Mouse (Mus musculus): ENCODE measurements around the gene Aplf. TPM values are rescaled to one million over a fixed set of nuclear protein-coding genes. Genes with fewer than 3 reads are reported as not detected.
"Not testable (repeated sequence)": the region's sequence is repeated elsewhere in the genome, so short reads cannot be mapped to it uniquely, and the experiment has no call there.

Aplf gene
- polyA plus RNA-seq, 1 experiment from 2014 or later = 13.6 TPM

DNA sequence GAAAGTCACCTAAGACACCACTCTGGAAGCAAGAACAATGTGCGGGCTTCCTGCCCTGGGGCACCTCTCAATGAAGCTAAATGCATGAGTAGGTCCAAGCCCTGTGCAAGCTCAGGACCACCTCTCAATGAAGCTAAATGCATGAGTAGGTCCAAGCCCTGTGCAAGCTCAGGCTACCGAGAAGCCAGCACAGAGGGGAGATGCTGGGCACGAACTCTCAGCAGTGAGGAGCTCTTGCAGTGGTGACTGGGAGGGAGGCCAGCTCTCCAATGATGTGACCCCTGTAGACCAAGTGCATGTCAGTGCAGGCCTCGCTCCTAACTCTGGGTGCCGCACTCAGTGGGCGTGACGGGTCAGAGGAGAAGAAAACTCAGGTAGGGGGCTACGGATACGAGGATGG lies 19.3 kb downstream of the Aplf start:
- Histone ChIP-seq H3K27ac (ENCODE audit: low read length) (no peak overlapping the region), H3K4me2 (ENCODE audit: low read length) (no peak overlapping the region), H3K36me3 (ENCODE audit: control insufficient read depth, insufficient read depth) (0 out of 2 replicates have a peak, but pooled peaks cover 2% of the 10 kb centered on the region), H3K9me3 (ENCODE audit: control insufficient read depth, low read length) (no peaks in the 10 kb centered on the region), H3K4me1 (replicated peaks; ENCODE audit: control insufficient read depth, insufficient read depth, low read length) (no peaks in the 10 kb centered on the region), H3K27me3 (replicated peaks; ENCODE audit: control insufficient read depth, insufficient read depth, low read length) (no peaks in the 10 kb centered on the region), H3K4me3 (replicated peaks; ENCODE audit: low read length) (no peak overlapping the region), H3K9ac (replicated peaks; ENCODE audit: low read depth, low read length) (no peak overlapping the region)
- ATAC-seq = no peak
- 90% methylated on average over 9 of the region's 9 CpGs for WGBS

DNA sequence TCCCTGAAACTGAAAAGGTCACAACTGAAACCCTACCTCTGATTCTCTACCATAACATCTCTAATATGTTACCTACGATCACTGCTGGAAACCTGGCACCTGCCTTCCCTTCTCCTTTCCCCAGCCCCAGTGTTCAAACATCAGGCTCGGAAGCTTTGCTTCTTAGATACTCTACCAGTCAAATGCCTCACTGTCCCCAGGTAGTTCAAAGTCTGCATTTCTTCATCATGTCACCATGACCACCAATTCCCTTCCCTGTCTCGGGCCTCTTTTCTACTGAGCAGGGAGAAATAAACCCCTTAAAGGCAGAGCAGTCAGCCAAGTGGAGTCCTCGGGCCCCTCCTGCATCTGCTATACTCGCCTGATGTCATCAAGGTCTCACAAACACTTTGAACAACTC lies 20.2 kb downstream of the Aplf start:
- H3K4me3 ChIP-seq (replicated peaks; ENCODE audit: low read length) = no peak overlapping the region
- ATAC-seq = no peak
- 89% methylated on average over 5 of the region's 5 CpGs for WGBS
- 0 out of 2 replicates have a peak, but pooled peaks cover 2% of the 10 kb centered on the region for H3K36me3 ChIP-seq (ENCODE audit: control insufficient read depth, insufficient read depth)
- no peaks in the 10 kb centered on the region for H3K27me3 ChIP-seq (replicated peaks; ENCODE audit: control insufficient read depth, insufficient read depth, low read length)
- H3K4me1 ChIP-seq (replicated peaks; ENCODE audit: control insufficient read depth, insufficient read depth, low read length) = no peaks in the 10 kb centered on the region
- no peak overlapping the region for H3K4me2 ChIP-seq (ENCODE audit: low read length)
- H3K27ac ChIP-seq (ENCODE audit: low read length) = no peak overlapping the region
- no peaks in the 10 kb centered on the region for H3K9me3 ChIP-seq (ENCODE audit: control insufficient read depth, low read length)
- no peak overlapping the region for H3K9ac ChIP-seq (replicated peaks; ENCODE audit: low read depth, low read length)

DNA sequence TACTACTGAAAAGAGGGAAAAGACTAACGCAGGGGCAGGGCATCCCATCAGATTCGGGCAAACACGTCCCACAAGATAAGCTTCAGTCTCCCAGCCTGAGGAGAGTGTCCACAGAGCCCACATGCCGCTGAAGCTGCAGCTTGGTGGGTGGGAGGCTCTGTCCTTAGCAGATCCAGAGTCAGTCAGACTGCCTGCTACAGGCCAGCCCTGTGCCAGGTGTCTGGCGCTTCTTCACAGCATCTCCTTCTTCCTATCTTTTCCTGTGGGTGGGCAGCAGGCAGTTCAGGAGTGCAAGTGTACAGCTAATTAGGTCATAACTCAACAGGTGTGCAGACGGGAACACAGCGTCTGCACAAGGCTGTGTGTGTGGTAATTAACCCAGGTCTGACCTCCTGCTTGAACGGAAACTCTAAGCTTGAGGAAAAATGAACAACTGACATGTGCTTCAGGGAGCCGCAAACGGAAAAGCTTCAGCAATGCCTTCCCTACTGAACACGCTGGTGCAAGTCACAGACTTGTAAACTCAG lies 33.8 kb downstream of the Aplf start:
- Histone ChIP-seq H3K9me3 (ENCODE audit: control insufficient read depth, low read length) (no peaks in the 10 kb centered on the region), H3K9ac (replicated peaks; ENCODE audit: low read depth, low read length) (no peak overlapping the region), H3K4me1 (replicated peaks; ENCODE audit: control insufficient read depth, insufficient read depth, low read length) (no peaks in the 10 kb centered on the region), H3K27me3 (replicated peaks; ENCODE audit: control insufficient read depth, insufficient read depth, low read length) (no peaks in the 10 kb centered on the region), H3K27ac (ENCODE audit: low read length) (no peak overlapping the region), H3K36me3 (ENCODE audit: control insufficient read depth, insufficient read depth) (no peaks in the 10 kb centered on the region), H3K4me3 (replicated peaks; ENCODE audit: low read length) (no peak overlapping the region), H3K4me2 (ENCODE audit: low read length) (no peak overlapping the region)
- WGBS = 67% methylated on average over 11 of the region's 11 CpGs
- no peak for ATAC-seq

DNA sequence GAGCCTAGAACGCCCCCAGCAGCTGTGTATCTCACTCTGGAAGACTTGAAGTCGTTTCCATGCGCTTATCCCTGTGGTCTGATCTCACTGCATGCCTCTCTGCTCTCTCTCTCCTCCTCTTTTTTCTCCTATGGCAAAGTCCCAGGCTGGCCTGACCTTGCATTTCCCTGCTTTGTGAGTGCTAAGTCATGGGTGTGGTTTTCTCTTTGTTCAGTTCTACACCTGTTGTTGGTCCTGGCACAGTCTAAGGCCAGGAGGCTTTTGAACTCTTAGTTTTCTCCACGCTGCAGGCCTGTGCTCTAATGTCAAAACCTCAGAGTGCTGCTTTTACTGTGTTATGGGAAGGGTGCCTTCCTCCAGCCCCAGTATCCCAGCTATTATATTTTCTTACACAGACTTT lies 39.8 kb downstream of the Aplf start:
- Histone ChIP-seq H3K27me3 (replicated peaks; ENCODE audit: control insufficient read depth, insufficient read depth, low read length) (no peaks in the 10 kb centered on the region), H3K9me3 (ENCODE audit: control insufficient read depth, low read length) (no peaks in the 10 kb centered on the region), H3K27ac (ENCODE audit: low read length) (no peak overlapping the region), H3K4me1 (replicated peaks; ENCODE audit: control insufficient read depth, insufficient read depth, low read length) (no peaks in the 10 kb centered on the region), H3K4me2 (ENCODE audit: low read length) (no peak overlapping the region), H3K4me3 (replicated peaks; ENCODE audit: low read length) (no peak overlapping the region), H3K9ac (replicated peaks; ENCODE audit: low read depth, low read length) (no peak overlapping the region), H3K36me3 (ENCODE audit: control insufficient read depth, insufficient read depth) (no peaks in the 10 kb centered on the region)
- 82% methylated on average over 4 of the region's 4 CpGs for WGBS
- ATAC-seq = no peak

DNA sequence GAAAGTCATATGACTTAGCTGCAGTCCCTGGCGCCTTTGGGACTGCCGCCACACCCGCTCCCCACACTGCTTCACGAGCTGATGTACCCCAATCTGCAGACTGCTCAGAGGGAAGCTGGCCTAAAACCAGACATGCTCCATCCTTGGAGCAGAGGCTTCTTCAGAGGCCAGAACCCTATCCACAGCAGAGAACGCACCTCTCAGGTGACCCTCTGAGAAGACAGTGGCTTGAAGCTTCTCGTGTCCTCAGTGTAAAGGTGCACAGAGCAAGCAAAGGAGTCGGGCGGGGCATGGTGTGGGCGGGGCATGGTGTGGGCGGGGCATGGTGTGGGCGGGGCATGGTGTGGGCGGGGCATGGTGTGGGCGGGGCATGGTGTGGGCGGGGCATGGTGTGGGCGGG lies 43.1 kb downstream of the Aplf start:
- not testable (repeated sequence) for H3K27me3 ChIP-seq (replicated peaks; ENCODE audit: control insufficient read depth, insufficient read depth, low read length); H3K9ac ChIP-seq (replicated peaks; ENCODE audit: low read depth, low read length); H3K4me1 ChIP-seq (replicated peaks; ENCODE audit: control insufficient read depth, insufficient read depth, low read length); H3K27ac ChIP-seq (ENCODE audit: low read length); H3K4me2 ChIP-seq (ENCODE audit: low read length); H3K36me3 ChIP-seq (ENCODE audit: control insufficient read depth, insufficient read depth); H3K4me3 ChIP-seq (replicated peaks; ENCODE audit: low read length); ATAC-seq; H3K9me3 ChIP-seq (ENCODE audit: control insufficient read depth, low read length)
- 83% methylated on average over 15 of the region's 15 CpGs for WGBS

DNA sequence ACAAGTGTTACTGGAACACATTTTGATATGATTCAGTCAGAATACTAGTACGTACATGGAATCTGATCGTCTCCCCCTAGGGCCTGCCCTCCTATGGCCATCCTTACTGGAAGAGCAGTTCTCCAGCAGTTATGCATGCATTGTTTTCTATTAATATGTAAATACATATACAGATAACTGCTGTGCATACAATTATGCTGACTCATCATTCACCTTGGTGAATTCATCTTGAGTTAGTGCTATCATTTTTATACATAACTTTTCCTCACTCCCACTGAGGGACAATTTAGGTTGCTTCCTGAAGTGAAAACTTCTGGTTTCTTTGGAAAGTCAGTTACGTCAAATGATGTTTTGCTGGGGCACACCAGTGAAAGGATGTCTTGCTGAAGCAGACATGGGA lies 48.8 kb downstream of the Aplf start:
- ATAC-seq = no peak
- Histone ChIP-seq H3K4me3 (replicated peaks; ENCODE audit: low read length) (no peak overlapping the region), H3K36me3 (ENCODE audit: control insufficient read depth, insufficient read depth) (no peaks in the 10 kb centered on the region), H3K4me1 (replicated peaks; ENCODE audit: control insufficient read depth, insufficient read depth, low read length) (peaks cover 9% of the 10 kb centered on the region), H3K4me2 (ENCODE audit: low read length) (no peak overlapping the region), H3K27ac (ENCODE audit: low read length) (no peak overlapping the region), H3K27me3 (replicated peaks; ENCODE audit: control insufficient read depth, insufficient read depth, low read length) (no peaks in the 10 kb centered on the region), H3K9ac (replicated peaks; ENCODE audit: low read depth, low read length) (no peak overlapping the region), H3K9me3 (ENCODE audit: control insufficient read depth, low read length) (no peaks in the 10 kb centered on the region)
- 93% methylated on average over 3 of the region's 3 CpGs for WGBS

DNA sequence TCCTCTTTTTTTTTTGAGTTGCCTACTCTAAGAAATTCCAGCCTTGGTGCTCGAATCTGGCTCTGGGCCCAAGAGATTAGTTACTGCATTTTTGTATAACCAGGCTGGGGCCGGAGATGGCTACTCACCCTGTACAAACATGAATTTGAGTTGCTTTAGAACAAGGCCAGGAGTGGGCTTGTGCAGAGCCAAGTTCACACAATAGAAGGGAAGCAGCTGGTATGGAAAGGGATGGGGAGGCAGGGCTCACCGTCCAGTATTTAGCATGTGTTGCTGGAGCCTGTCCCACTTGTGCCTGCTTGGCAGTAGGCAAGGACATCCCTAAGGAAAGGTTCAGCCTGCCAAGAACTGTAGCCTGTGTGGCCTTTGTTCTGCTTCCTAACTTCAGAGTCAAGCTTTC lies 50.7 kb downstream of the Aplf start:
- Histone ChIP-seq H3K9me3 (ENCODE audit: control insufficient read depth, low read length) (no peaks in the 10 kb centered on the region), H3K27me3 (replicated peaks; ENCODE audit: control insufficient read depth, insufficient read depth, low read length) (no peaks in the 10 kb centered on the region), H3K9ac (replicated peaks; ENCODE audit: low read depth, low read length) (no peak overlapping the region), H3K4me2 (ENCODE audit: low read length) (no peak overlapping the region), H3K27ac (ENCODE audit: low read length) (no peak overlapping the region; the same call in 1 of the 2 replicates), H3K36me3 (ENCODE audit: control insufficient read depth, insufficient read depth) (no peaks in the 10 kb centered on the region), H3K4me3 (replicated peaks; ENCODE audit: low read length) (no peak overlapping the region), H3K4me1 (replicated peaks; ENCODE audit: control insufficient read depth, insufficient read depth, low read length) (peaks cover 9% of the 10 kb centered on the region)
- peak; percentile 96 for ATAC-seq
- 18% methylated on average over 3 of the region's 3 CpGs for WGBS

DNA sequence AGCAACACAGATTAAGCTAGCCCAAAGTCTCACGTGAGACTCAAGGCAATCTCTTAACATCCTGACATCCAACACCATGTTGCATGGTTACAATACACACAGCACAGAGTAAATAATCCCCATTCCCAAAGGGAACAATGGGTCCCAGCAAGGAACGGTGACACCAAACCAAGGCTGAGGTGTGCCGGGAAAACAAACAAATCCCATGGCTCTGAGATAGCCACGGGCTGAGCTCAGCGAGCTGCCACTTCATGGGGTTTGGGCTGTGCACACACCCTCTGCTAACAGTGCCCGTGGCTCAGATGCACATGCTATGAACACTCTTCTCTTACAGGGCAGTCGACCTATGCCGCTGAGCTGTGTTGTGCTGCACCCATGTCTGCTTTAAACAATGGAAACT lies 54.0 kb downstream of the Aplf start:
- Histone ChIP-seq H3K9me3 (ENCODE audit: control insufficient read depth, low read length) (no peaks in the 10 kb centered on the region), H3K4me1 (replicated peaks; ENCODE audit: control insufficient read depth, insufficient read depth, low read length) (peaks cover 17% of the 10 kb centered on the region), H3K4me3 (replicated peaks; ENCODE audit: low read length) (no peak overlapping the region), H3K9ac (replicated peaks; ENCODE audit: low read depth, low read length) (no peak overlapping the region), H3K36me3 (ENCODE audit: control insufficient read depth, insufficient read depth) (no peaks in the 10 kb centered on the region), H3K27ac (ENCODE audit: low read length) (no peak overlapping the region), H3K27me3 (replicated peaks; ENCODE audit: control insufficient read depth, insufficient read depth, low read length) (no peaks in the 10 kb centered on the region), H3K4me2 (ENCODE audit: low read length) (no peak overlapping the region)
- no peak for ATAC-seq
- WGBS = 70% methylated on average over 8 of the region's 8 CpGs

DNA sequence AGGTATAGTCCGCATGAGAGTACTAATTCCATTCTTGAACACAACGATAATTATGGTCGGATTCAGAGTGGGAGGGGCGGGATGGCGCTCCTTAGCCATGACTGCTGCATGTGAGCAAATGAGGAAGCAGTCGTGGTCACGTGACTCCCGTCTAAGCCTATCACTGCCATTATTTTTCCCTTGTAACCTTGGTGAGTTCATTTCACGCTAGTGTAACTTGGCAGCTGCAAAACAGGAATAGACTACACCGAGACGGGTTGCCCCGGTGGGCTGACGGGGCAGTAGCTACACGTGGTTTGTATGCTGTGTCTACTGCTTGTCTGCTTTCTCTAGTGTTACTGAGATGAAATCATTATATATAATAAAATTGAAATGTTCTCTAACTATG lies 56.3 kb downstream of the Aplf start:
- no peaks in the 10 kb centered on the region for H3K36me3 ChIP-seq (ENCODE audit: control insufficient read depth, insufficient read depth)

More for the DNA sequence above, 56.3 kb downstream of the Aplf start:
- 66% methylated on average over 14 of the region's 14 CpGs for WGBS
- 0 out of 2 replicates have a peak overlapping the region, but pooled peaks have one; percentile 5 for H3K9ac ChIP-seq (replicated peaks; ENCODE audit: low read depth, low read length)
- ATAC-seq = peak; percentile 86
- H3K27me3 ChIP-seq (replicated peaks; ENCODE audit: control insufficient read depth, insufficient read depth, low read length) = no peaks in the 10 kb centered on the region
- peaks cover 8% of the 10 kb centered on the region for H3K4me1 ChIP-seq (replicated peaks; ENCODE audit: control insufficient read depth, insufficient read depth, low read length)
- H3K4me3 ChIP-seq (replicated peaks; ENCODE audit: low read length) = peak overlapping the region; percentile 28
- peak overlapping the region; percentile 34 for H3K4me2 ChIP-seq (ENCODE audit: low read length)
- no peaks in the 10 kb centered on the region for H3K9me3 ChIP-seq (ENCODE audit: control insufficient read depth, low read length)
- H3K27ac ChIP-seq (ENCODE audit: low read length) = peak overlapping the region; percentile 56; the same call in 1 of the 2 replicates

Measured in forebrain, embryonic 16.5 days (tissue).